Mouse (Mus musculus): ENCODE measurements at regions not wholly inside any gene's neighbourhood (a gene's known extent, or its start where the extent isn't known, plus 50 kb on each side); places are given as distances from the start of the nearest gene placed in this dataset.

DNA sequence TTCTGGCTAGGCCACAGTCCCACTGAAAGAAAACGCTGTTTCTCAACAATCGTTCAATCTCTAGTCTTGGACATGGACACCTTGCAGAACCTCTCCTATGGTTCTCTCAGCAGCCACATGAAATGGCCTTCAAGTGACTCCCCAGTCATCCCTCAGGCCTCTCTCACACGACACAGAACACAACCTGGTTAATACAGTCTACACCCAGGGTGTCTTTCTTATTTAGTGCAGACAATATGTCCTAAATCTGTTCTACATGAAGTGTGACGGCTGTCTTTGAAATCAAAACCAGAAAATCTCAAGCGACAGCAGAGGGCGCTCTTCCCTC, 75.2 kb upstream of the Egfl6 start:
- H3K4me1 ChIP-seq (ENCODE audit: control insufficient read depth, insufficient read depth, low read length) = peaks cover 3% of the 10 kb centered on the region; the same call in 1 of the 2 replicates
- peak; percentile 63 for ATAC-seq
- peaks cover 1% of the 10 kb centered on the region for H3K27me3 ChIP-seq (ENCODE audit: control insufficient read depth, insufficient read depth, low read depth, low read length)
- H3K4me3 ChIP-seq (ENCODE audit: low read depth, low read length) = no peak overlapping the region
- no peak overlapping the region for H3K9ac ChIP-seq (ENCODE audit: low read depth, low read length)
- no peak overlapping the region for H3K4me2 ChIP-seq (ENCODE audit: low read length)
- 31% methylated on average over 6 of the region's 6 CpGs for WGBS
- no peaks in the 10 kb centered on the region for H3K36me3 ChIP-seq (ENCODE audit: control insufficient read depth, insufficient read depth, low read length)
- H3K27ac ChIP-seq (ENCODE audit: low read length) = peak overlapping the region; percentile 87
- H3K9me3 ChIP-seq (replicated peaks; ENCODE audit: control insufficient read depth, low read length, poor library complexity, severe bottlenecking) = no peaks in the 10 kb centered on the region

DNA sequence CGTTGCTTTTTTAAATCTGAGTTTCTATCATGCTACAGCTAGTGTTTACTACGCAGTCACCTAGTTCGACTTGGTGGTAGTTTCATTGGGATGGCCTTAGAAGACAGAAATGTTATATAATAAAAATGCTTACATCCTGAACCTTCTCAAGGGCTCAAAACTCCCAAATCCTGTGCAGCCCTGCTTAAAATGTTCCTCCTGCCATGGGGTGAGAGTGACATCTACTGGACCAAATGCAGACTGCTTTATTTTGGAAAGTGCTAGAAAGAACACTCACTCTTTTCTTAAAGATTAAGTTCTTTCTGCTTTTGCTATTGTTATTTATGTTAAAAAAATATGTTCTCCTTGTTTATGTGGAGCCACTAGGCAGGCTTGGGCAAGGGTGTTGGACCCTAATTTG, 66.9 kb upstream of the Egfl6 start:
- WGBS = 63% methylated on average over 3 of the region's 3 CpGs
- Histone ChIP-seq H3K4me2 (ENCODE audit: low read length) (no peak overlapping the region), H3K27me3 (ENCODE audit: control insufficient read depth, insufficient read depth, low read depth, low read length) (no peaks in the 10 kb centered on the region), H3K9me3 (replicated peaks; ENCODE audit: control insufficient read depth, low read length, poor library complexity, severe bottlenecking) (no peaks in the 10 kb centered on the region), H3K27ac (ENCODE audit: low read length) (no peak overlapping the region), H3K36me3 (ENCODE audit: control insufficient read depth, insufficient read depth, low read length) (no peaks in the 10 kb centered on the region), H3K4me3 (ENCODE audit: low read depth, low read length) (no peak overlapping the region), H3K9ac (ENCODE audit: low read depth, low read length) (no peak overlapping the region), H3K4me1 (ENCODE audit: control insufficient read depth, insufficient read depth, low read length) (no peaks in the 10 kb centered on the region)
- peak; percentile 39; the same call in 1 of the 2 replicates for ATAC-seq

DNA sequence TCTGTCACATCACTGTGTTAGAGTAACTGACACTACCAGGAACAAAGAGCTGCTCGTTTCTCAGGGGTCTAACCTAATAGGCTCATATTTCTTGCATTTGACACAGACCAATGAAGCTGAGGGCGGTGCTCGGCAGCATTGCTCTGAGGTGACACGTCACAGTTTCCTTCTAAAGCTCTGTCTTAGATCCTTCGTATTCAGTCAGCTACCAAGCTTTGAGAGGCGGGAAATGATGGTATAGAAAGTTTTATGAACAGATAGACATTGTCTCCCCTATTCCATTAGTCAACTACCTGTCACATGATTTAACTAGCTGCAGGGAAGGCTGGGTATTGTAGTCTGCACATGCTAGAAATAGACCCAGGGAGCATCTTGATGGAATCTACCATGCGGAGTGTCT, 60.2 kb upstream of the Egfl6 start:
- H3K4me1 ChIP-seq (ENCODE audit: control insufficient read depth, insufficient read depth, low read length) = no peaks in the 10 kb centered on the region
- H3K4me2 ChIP-seq (ENCODE audit: low read length) = peak overlapping the region; percentile 3; the same call in 1 of the 2 replicates
- ATAC-seq = peak; percentile 48; the same call in 1 of the 2 replicates
- H3K4me3 ChIP-seq (ENCODE audit: low read depth, low read length) = no peak overlapping the region
- H3K36me3 ChIP-seq (ENCODE audit: control insufficient read depth, insufficient read depth, low read length) = no peaks in the 10 kb centered on the region
- WGBS = 58% methylated on average over 7 of the region's 7 CpGs
- no peaks in the 10 kb centered on the region for H3K27me3 ChIP-seq (ENCODE audit: control insufficient read depth, insufficient read depth, low read depth, low read length)
- H3K9ac ChIP-seq (ENCODE audit: low read depth, low read length) = no peak overlapping the region
- H3K27ac ChIP-seq (ENCODE audit: low read length) = no peak overlapping the region
- H3K9me3 ChIP-seq (replicated peaks; ENCODE audit: control insufficient read depth, low read length, poor library complexity, severe bottlenecking) = no peaks in the 10 kb centered on the region

DNA sequence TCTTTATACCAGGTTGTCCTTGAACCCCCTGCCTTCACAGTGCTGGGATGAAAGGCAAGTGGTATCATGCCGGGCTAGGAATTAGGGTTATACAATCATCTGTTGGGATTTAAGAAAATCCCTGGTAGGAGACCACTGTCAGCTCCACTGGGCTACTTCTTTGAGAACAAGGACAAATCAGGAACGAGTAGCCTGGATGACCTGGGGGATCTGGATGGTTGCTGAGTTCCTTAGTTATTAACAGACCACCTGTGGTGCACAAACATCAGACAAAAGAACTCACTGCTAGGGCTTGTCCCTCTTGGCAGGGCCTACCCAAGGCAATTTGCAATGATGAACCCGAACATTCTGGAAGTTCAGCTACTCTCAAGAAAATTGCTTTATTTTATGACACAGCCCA, 55.7 kb upstream of the Egfl6 start:
- Histone ChIP-seq H3K36me3 (ENCODE audit: control insufficient read depth, insufficient read depth, low read length) (no peaks in the 10 kb centered on the region), H3K9ac (ENCODE audit: low read depth, low read length) (no peak overlapping the region), H3K4me3 (ENCODE audit: low read depth, low read length) (no peak overlapping the region), H3K27me3 (ENCODE audit: control insufficient read depth, insufficient read depth, low read depth, low read length) (no peaks in the 10 kb centered on the region), H3K9me3 (replicated peaks; ENCODE audit: control insufficient read depth, low read length, poor library complexity, severe bottlenecking) (no peaks in the 10 kb centered on the region), H3K27ac (ENCODE audit: low read length) (no peak overlapping the region), H3K4me2 (ENCODE audit: low read length) (no peak overlapping the region), H3K4me1 (ENCODE audit: control insufficient read depth, insufficient read depth, low read length) (no peaks in the 10 kb centered on the region)
- no peak for ATAC-seq
- 41% methylated on average over 3 of the region's 3 CpGs for WGBS

DNA sequence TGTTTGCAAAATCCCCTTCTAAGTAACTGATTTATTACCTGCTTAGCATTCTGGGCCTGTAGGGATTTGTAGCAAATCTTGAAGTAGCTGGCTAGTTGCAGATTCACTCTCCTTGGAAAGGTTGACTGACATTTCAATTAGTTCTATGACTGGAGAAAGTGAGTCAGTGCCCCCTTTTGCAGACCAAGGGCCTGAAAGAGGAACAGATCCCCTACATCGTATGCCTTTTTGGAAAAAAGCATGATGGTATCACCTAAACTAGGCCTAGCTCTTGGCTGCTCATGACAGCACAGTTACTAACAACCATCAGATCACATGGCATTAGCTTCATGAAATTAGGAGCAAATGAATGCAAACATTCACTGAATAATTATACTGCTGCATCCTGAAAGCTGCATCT, 54.7 kb upstream of the Egfl6 start:
- Histone ChIP-seq H3K36me3 (ENCODE audit: control insufficient read depth, insufficient read depth, low read length) (no peaks in the 10 kb centered on the region), H3K27me3 (ENCODE audit: control insufficient read depth, insufficient read depth, low read depth, low read length) (no peaks in the 10 kb centered on the region), H3K9me3 (replicated peaks; ENCODE audit: control insufficient read depth, low read length, poor library complexity, severe bottlenecking) (no peaks in the 10 kb centered on the region), H3K4me3 (ENCODE audit: low read depth, low read length) (no peak overlapping the region), H3K4me2 (ENCODE audit: low read length) (no peak overlapping the region), H3K9ac (ENCODE audit: low read depth, low read length) (no peak overlapping the region), H3K27ac (ENCODE audit: low read length) (no peak overlapping the region), H3K4me1 (ENCODE audit: control insufficient read depth, insufficient read depth, low read length) (no peaks in the 10 kb centered on the region)
- 73% methylated on average over 1 of the region's 1 CpGs for WGBS
- ATAC-seq = no peak
